ENCODE assay signal across 9 mouse cellular contexts in the genomic region with DNA sequence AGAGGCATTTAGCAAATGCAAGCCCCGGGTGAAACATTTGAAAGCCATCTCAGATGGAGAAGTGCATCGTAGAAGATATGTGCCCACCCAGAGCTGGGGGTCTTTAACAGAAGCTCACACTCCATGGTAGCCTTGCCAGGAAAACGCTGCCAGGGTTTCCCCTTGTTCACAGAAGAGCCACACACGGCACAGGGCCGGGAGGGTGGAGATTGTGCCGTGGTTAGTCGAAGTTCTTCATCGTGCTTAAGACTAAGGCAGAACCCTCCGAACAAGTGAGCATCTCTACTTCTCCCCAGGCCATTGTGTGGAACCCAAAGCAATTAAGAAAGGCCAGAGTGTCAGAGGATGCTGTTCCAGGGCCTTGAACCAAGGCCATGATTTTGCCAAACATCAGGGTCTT.
DNase-seq lines count a peak whose midpoint lies in the region; ATAC-seq lines count a peak whose summit lies in the region.
"Had no signal": no experiment of that assay in that cellular context is flagged by ENCODE, and none has a peak within 500 bp of the region (broad histone marks: within the 10 kb centered on the region; RNA-seq: fewer than 3 reads in every experiment).

No protein-coding gene starts in this region.

- H3K4me3 ChIP-seq in heart, embryonic 11.5 days (ENCODE audit: low read depth, low read length): no peak overlapping the region
- peak overlapping the region; percentile 81 for H3K4me3 ChIP-seq in lung, embryonic 15.5 days
- H3K4me3 ChIP-seq in hindbrain, embryonic 12.5 days: peak overlapping the region; percentile 71
- peak overlapping the region; percentile 98 for H3K4me3 ChIP-seq in neural tube, embryonic 14.5 days (ENCODE audit: low read depth, low read length)

- H3K9me3 ChIP-seq in heart, embryonic 11.5 days (replicated peaks; ENCODE audit: control insufficient read depth, low read length): no peaks in the 10 kb centered on the region
- H3K9me3 ChIP-seq in lung, embryonic 15.5 days: no peaks in the 10 kb centered on the region
- no peaks in the 10 kb centered on the region for H3K9me3 ChIP-seq in hindbrain, embryonic 12.5 days (replicated peaks)
- no peaks in the 10 kb centered on the region for H3K9me3 ChIP-seq in neural tube, embryonic 14.5 days (ENCODE audit: control insufficient read depth, low read length)

- peak; percentile 94 for DNase-seq in heart, adult 11 months
- no peak for DNase-seq in lung, adult 18-20 months
- no peak for DNase-seq in thymus, postnatal 4 days
- DNase-seq: liver had no signal

- no peak for ATAC-seq in heart, embryonic 11.5 days (replicated peaks; ENCODE audit: insufficient number of reproducible peaks, low FRiP score, low TSS enrichment)
- no peak for ATAC-seq in lung, embryonic 15.5 days (ENCODE audit: borderline replicate concordance, extremely low read depth, low FRiP score, low TSS enrichment)
- no peak for ATAC-seq in hindbrain, embryonic 12.5 days (ENCODE audit: low FRiP score)
- ATAC-seq in neural tube, embryonic 14.5 days (ENCODE audit: low read depth): no peak
- ATAC-seq in erythroid progenitor cell, adult 5-6 weeks (replicated peaks; ENCODE audit: low FRiP score, poor library complexity, severe bottlenecking): no peak

- H3K36me3 ChIP-seq in heart, embryonic 11.5 days (ENCODE audit: control insufficient read depth, insufficient read depth, low read length): no peaks in the 10 kb centered on the region
- peaks cover 16% of the 10 kb centered on the region; the same call in 1 of the 2 replicates for H3K36me3 ChIP-seq in lung, embryonic 15.5 days
- H3K36me3 ChIP-seq in hindbrain, embryonic 12.5 days: 0 out of 2 replicates have a peak, but pooled peaks cover 3% of the 10 kb centered on the region
- 0 out of 2 replicates have a peak, but pooled peaks cover 5% of the 10 kb centered on the region for H3K36me3 ChIP-seq in neural tube, embryonic 14.5 days (ENCODE audit: control insufficient read depth, insufficient read depth, low read length)

- WGBS in heart, embryonic 11.5 days (ENCODE audit: insufficient replicate concordance): 76% methylated on average over 9 of the region's 9 CpGs
- 54% methylated on average over 9 of the region's 9 CpGs for WGBS in lung, embryonic 15.5 days
- WGBS in hindbrain, embryonic 12.5 days: 81% methylated on average over 9 of the region's 9 CpGs
- WGBS in neural tube, embryonic 14.5 days: 29% methylated on average over 9 of the region's 9 CpGs

- H3K27me3 ChIP-seq in heart, embryonic 11.5 days (ENCODE audit: control insufficient read depth, insufficient read depth, low read length): peaks cover 80% of the 10 kb centered on the region
- H3K27me3 ChIP-seq in lung, embryonic 15.5 days: no peaks in the 10 kb centered on the region
- H3K27me3 ChIP-seq in hindbrain, embryonic 12.5 days: peaks cover 86% of the 10 kb centered on the region
- no peaks in the 10 kb centered on the region; the same call in 1 of the 2 replicates for H3K27me3 ChIP-seq in neural tube, embryonic 14.5 days (ENCODE audit: control insufficient read depth, insufficient read depth, low read length)

- peaks cover 5% of the 10 kb centered on the region; the same call in 1 of the 2 replicates for H3K4me1 ChIP-seq in heart, embryonic 11.5 days (ENCODE audit: control insufficient read depth, insufficient read depth, low read length)
- peaks cover 59% of the 10 kb centered on the region for H3K4me1 ChIP-seq in lung, embryonic 15.5 days
- H3K4me1 ChIP-seq in hindbrain, embryonic 12.5 days: peaks cover 51% of the 10 kb centered on the region
- H3K4me1 ChIP-seq in neural tube, embryonic 14.5 days (ENCODE audit: control insufficient read depth, insufficient read depth, low read length): peaks cover 58% of the 10 kb centered on the region

- H3K4me2 ChIP-seq in heart, embryonic 11.5 days: no peak overlapping the region
- H3K4me2 ChIP-seq in lung, embryonic 15.5 days: peak overlapping the region; percentile 87
- H3K4me2 ChIP-seq in hindbrain, embryonic 12.5 days (replicated peaks): peak overlapping the region; percentile 79
- H3K4me2 ChIP-seq in neural tube, embryonic 14.5 days (ENCODE audit: low read depth, low read length): peak overlapping the region; percentile 87

- H3K27ac ChIP-seq in heart, embryonic 11.5 days (ENCODE audit: low read depth, low read length): no peak overlapping the region
- H3K27ac ChIP-seq in lung, embryonic 15.5 days: no peak overlapping the region
- H3K27ac ChIP-seq in hindbrain, embryonic 12.5 days: no peak overlapping the region
- peak overlapping the region; percentile 60 for H3K27ac ChIP-seq in neural tube, embryonic 14.5 days (ENCODE audit: low read depth, low read length)

- H3K9ac ChIP-seq in heart, embryonic 11.5 days (ENCODE audit: low read depth, low read length): no peak overlapping the region
- peak overlapping the region; percentile 33 for H3K9ac ChIP-seq in lung, embryonic 15.5 days
- peak overlapping the region; percentile 55 for H3K9ac ChIP-seq in hindbrain, embryonic 12.5 days
- peak overlapping the region; percentile 99 for H3K9ac ChIP-seq in neural tube, embryonic 14.5 days (replicated peaks; ENCODE audit: low read depth, low read length)
